Mouse (Mus musculus) CH12.LX (cell line): ENCODE measurements around the gene Cercam.

Experiments used
- BHLHE40 ChIP-seq: IDR thresholded peaks from 2 replicates; pipeline ENCODE4 v1.6.1; 2011; ENCODE audit warnings: mild to moderate bottlenecking, low read depth, low read length, improper control_type of control experiment
- CTCF ChIP-seq, 2 experiments: IDR thresholded peaks in 1 of 2; conservative IDR thresholded peaks in 1 of 2; 2 replicates each; pipeline ENCODE4 v1.5.1; 2011 to 2012; ENCODE audit warnings: low read depth in 2 of 2, low read length in 2 of 2, improper control_type of control experiment in 1 of 2, inconsistent platforms in 1 of 2, mild to moderate bottlenecking in 1 of 2, moderate library complexity in 1 of 2
- MYC ChIP-seq: IDR thresholded peaks from 2 replicates; pipeline ENCODE4 v1.6.1; 2011; ENCODE audit warnings: low read depth, mild to moderate bottlenecking, improper control_type of control experiment, low read length
- NRF1 ChIP-seq: IDR thresholded peaks from 2 replicates; pipeline ENCODE4 v1.6.1; 2014; ENCODE audit warnings: low read depth, mild to moderate bottlenecking, inconsistent platforms, low read length, improper control_type of control experiment, moderate library complexity
- POLR2A ChIP-seq: IDR thresholded peaks from 2 replicates; pipeline ENCODE4 v1.6.1; 2011; ENCODE audit warnings: low read depth, mild to moderate bottlenecking, improper control_type of control experiment, low read length
- POLR2AphosphoS2 ChIP-seq: IDR thresholded peaks from 2 replicates; pipeline ENCODE4 v1.6.1; 2011; ENCODE audit warnings: low read depth, low read length, improper control_type of control experiment
- ZKSCAN1 ChIP-seq: IDR thresholded peaks from 2 replicates; pipeline ENCODE4 v1.6.1; 2012; ENCODE audit warnings: low read depth, inconsistent platforms, low read length, improper control_type of control experiment, borderline replicate concordance

GRCm38 (mm10) chr2:29857967-29858366 is 11.0 kb upstream of the Cercam start:
- no peak for TF ChIP-seq CTCF (conservative IDR thresholded peaks at IDR 0.05 in 1 of 2, IDR thresholded peaks at IDR 0.05 in 1 of 2; ENCODE audit: low read depth in 2 of 2, low read length in 2 of 2)
- no peak for TF ChIP-seq POLR2A
- no peak for TF ChIP-seq ZKSCAN1
- TF ChIP-seq MYC = no peak
- TF ChIP-seq NRF1 = no peak
- TF ChIP-seq BHLHE40 = no peak
- TF ChIP-seq POLR2AphosphoS2 = no peak
